Mouse (Mus musculus) heart, postnatal 25 days (tissue): Measurements from ENCODE around the gene Slc15a3. TPM values are rescaled to one million over a fixed set of nuclear protein-coding genes. Genes with fewer than 3 reads are reported as not detected.

Experiments
- DNase-seq: peaks from one replicate; pipeline ENCODE4 v3.0.0; 2022; ENCODE audit warnings: low spot score
- intact Hi-C: fragments of 180-260 bp; cut with DNase I; formaldehyde crosslinking; loops from one replicate; pipeline ENCODE4 v1.15.1; 2025
- total RNA-seq, 2 experiments: library from RNA; stranded (reverse); gene quantifications; 2 replicates each; pipeline ENCODE4 v1.2.3; 2021

Slc15a3 gene
- total RNA-seq, 2 experiments from 2014 or later, result 2.1 to 2.2 TPM

DNA sequence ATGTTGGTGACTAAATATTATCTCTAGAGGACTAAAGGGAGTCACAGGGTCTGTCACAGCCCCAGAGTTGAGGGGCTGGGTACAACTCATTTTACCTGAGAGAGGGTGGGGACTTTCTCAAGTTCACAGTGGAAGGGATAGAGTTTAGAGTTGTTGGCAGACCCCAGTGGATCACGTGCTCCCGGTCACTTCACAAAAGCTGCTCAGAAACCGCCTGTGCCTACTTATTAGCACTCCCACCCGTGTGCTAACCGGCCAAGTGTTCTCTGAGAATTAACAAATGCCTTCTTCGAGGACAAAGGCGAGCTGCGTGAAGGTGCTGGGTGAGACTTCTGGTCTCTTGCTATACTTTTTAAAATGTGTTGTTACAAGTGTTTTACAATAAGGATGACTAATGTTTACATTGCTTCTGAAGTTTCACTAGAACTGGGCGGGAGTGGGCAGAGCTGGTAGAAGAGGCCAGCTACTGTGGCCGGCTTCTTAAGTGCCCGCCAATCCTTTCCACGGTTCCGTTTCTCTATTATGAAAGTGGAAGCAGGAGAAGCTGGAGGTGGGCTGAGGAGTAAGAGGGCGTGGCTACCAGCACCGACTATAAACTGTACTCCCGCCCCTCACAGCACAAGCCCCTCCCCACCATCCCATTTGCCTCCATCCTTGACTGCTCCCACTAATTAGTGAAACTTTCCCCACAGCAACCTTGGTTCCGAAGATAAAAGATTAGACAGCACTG, 21.1 kb upstream of the Slc15a3 start:
- intact Hi-C loops, result no loop called here
- no peak for DNase-seq

DNA sequence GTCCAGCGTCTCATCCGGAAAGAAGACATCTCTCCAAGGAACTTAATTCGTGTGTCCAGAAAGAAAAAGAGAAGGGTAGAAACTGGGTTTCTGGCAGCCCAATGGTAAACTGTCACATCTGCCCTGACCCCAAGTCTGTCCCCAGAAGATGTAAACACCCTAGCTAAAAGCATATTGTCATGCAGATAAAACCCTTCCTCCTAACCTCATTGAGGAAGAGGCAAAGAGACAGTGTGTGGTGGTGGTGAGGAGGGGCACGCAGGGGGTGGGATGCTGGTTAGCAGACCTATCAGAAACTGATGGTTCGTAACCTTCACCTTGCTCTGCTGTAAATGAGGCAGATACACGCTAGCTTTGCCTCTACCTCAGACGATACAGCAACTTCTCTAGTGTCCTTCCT, 18.2 kb upstream of the Slc15a3 start:
- intact Hi-C loops, result no loop called here
- no peak for DNase-seq

DNA sequence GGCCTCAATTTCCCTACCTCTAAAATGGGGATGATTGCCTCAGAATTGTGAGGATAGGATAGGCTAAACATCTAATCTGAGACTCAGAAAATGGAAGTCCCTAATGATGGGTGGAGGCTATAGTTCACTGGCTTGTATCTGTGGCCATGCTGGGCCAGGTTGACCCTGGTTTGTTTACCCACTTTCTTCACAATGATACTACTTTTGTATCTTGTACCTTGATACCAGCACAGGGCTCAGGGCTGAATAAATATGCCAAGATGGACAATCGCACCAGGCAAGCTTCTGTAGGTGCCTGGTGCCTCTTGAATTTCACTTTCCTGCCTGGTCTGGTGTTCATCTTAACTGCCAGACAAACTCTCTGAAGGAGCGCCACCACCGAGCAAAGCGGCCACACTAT, 17.0 kb upstream of the Slc15a3 start:
- intact Hi-C loops, result no loop called here
- DNase-seq, result no peak

DNA sequence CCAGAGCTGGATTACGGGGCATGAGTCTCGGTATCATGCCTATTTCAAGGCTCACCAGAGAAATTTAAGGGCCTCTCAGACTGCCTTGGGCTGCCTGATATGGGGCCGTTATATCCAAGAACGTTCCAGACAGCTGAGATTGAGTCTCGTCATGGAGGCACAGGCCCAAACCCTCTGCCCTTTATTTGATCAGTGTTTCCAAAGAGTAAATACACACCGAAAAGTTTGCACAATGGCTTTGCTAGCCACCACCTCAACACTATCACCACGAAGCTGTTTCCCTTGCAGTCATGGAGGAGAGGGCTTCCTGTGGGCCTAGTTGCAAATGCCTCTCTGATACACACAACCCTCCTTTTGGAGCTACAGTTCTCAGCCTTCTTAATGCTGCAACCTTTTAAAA, 15.5 kb upstream of the Slc15a3 start:
- intact Hi-C loops, result no loop called here
- no peak for DNase-seq

DNA sequence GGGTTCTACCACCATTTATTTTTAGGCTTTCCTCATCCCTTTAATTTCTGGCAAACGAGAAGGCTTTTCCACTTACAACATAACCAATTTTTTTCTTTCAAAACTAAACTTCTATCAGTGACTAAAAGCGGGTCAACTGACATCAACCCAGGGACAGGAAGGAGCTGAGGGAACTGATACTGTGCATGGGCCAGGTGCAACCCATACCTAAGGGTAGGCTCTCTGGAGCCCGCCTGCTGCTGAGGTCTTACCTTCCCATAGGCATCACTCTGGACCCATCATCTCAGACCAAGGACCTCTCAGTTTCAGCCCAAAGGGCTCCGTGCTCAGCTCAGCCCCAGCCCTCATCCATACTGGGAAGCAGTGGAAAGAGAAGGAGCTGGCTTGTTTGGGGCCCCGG, 11.2 kb upstream of the Slc15a3 start:
- intact Hi-C loops, result no loop called here
- no peak for DNase-seq

- intact Hi-C loops, result no loop called here
- DNase-seq, result no peak
These were observed 9.9 kb upstream of the Slc15a3 start, which contains the start of gene Cd6 for GRCm38 (mm10) chr19:10829436-10830175. Gene Cd6 (minus strand): TSS chr19:10830058.

- peak; percentile 31 for DNase-seq
- intact Hi-C loops, result loop anchor here (1.0 kb wide), 1 partner anchor 117 kb away; no protein-coding TSS in a partner anchor
These were observed 8.1 kb upstream of the Slc15a3 start for GRCm38 (mm10) chr19:10831424-10831823.

DNA sequence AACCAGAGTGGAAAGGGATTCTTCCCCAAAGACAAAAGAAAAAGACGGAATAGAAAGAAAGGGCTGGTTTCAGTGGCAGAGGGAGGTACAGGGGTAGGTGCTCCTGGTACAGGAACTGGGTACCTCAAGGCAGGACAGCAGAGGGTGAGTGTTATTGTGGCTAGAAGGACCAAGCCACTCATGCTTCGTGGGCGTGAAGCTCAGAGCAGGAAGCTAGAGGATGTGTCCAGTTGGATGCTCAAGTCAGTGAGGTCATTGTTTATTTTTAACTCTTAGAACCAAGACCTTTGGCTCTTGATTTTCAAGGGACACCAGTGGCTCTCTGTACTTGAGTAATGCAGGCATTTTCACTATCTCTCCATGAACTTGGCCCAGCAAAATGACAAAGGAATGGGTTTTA, 7.5 kb upstream of the Slc15a3 start:
- DNase-seq, result no peak
- intact Hi-C loops, result no loop called here

DNA sequence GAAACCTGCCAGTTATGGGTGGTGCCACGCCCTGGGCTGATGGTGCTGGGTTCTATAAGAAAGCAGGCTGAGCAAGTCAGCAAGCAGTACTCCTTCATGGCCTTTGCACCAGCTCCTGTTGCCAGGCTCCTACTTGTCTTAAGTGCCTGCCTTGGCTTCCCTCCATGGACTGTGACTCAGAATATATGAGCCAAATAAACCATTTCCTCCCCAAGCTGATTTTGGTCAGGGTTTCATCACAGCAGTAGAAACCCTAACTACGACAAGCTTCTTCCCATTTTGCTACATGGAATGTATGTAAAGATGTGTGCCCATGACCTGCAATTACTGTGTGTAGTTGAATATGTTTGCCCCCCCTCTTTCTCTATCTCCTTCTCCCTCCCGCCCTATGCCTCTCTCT, 5.9 kb upstream of the Slc15a3 start:
- intact Hi-C loops, result no loop called here
- no peak for DNase-seq

- no peak for DNase-seq
- intact Hi-C loops, result loop anchor here (5.0 kb wide), 1 partner anchor 127 kb away; no protein-coding TSS in a partner anchor
These were observed 3.9 kb upstream of the Slc15a3 start for GRCm38 (mm10) chr19:10835671-10836070.

DNA sequence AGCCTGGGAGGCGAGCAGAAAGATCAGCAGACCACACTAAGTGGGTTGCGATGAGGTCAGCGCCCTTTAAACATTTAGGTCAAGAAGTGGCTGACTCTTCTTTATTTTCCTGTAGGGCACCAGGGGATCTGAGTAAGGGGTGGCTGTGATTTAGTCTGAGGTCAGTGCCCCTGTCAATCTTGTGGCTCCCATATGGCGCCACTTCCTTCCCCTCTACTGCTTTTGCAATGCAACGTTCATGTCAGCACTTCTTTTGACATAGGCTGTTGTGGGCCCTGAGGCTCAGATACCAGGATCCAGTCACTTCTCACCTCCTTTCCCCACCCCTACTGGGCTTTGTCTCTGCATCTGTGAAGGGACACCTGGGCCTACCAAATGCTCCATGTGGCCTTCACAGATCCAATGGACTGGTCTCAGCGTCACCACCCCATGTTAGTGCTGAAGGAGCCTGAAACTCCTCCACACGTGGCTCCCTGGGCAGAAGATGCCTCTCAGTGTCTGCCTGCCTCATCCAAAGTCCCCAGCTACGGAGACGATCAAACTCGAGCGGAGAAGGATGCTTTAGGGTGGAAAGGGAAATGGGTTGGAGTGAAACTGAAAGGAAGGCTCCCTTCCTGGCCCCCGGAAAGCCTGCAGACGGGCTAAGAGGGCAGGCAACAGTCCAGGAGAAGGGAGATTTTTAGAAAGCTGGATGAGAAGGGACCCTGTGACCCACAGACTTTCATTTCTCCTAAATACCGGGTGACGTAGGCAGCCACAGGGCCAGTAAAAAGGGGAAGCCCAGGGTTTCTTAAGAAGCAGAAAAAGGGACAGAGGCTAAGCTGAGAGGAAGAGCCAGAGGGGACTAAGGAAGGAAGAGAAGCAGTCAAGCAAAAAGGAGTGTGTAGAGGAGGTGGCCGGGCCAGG, 2.4 kb downstream of the Slc15a3 start:
- intact Hi-C loops, result no loop called here

DNA sequence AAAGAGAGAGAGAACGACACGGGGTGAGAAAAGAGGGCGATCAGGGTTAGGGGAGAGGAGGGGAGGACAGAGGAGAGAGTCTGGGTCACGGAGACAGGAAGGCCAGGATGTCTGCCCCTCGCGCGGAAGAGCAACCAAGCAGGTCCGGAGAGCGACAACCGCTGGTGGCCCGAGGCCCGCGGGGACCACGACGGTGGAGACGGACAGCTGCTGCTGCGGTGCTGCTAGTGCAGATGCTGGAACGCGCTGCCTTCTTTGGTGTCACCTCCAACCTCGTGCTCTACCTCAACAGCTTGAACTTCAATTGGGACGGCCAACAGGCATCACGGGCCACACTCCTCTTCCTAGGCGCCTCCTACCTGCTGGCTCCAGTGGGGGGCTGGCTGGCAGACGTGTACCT, 3.4 kb downstream of the Slc15a3 start:
- DNase-seq, result no peak
- intact Hi-C loops, result no loop called here

More for the DNA sequence above, 2.4 kb downstream of the Slc15a3 start:
- peak; percentile 29 for DNase-seq

DNA sequence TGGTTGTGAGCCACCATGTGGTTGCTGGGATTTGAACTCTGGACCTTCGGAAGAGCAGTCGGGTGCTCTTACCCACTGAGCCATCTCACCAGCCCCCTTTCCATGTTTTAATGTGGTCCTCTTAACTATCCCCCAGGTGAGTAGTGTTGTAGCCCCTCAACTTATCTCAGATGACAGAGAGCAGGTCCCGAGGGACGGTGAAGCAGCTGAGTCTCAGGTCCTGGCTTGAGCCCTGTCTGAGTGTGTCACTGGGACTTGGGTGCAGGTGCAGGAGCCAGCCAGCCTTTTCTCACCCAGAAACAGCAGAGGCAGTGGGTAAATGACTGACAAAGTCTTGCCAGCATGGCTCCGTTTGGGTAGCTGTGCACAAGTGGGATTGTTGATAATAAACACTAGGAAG, 4.7 kb downstream of the Slc15a3 start:
- intact Hi-C loops, result no loop called here
- DNase-seq, result no peak

DNA sequence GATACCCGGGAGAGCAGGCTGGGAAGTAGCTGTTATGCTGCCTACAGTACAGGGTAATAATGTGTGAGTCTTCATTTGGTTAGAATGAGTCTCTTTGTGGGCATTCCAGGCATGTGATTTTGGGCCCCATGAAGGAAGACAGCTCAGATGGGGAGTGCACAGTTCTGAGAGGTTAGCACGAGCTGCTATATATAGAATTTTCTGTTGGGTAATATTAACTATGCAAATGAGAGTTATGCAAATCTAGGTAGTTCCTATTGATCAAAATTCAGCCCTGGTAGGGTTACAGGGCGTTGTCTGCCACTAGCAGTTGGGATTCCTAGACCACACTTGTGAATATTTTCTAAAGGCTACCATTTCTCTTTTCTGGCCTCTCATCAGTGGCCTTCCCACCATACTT, 5.9 kb downstream of the Slc15a3 start:
- intact Hi-C loops, result no loop called here
- DNase-seq, result no peak

DNA sequence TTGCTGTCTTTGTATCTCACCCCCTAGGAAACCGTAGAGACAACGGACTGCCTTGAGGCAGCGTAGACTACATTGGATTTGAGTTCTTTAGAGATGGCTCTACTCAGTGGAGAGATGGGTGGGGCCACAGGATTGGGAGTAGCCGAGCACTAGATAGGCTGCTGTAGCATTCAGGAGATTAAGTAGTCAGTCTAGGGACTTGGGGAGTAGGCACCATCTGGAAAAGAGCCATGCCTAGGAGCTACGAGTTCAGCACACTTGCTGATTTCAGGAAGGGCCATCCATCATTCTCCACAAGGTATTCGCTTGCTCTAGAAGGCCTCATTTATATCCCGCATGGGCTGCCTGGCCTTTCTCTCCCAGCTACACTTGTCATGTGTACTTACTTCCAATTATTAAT, 6.6 kb downstream of the Slc15a3 start:
- intact Hi-C loops, result no loop called here
- no peak for DNase-seq

GRCm38 (mm10) chr19:10847311-10848087, 8.0 kb downstream of the Slc15a3 start:
- DNase-seq, result no peak
- intact Hi-C loops, result no loop called here

- no peak for DNase-seq
- intact Hi-C loops, result no loop called here
These were observed 15.9 kb downstream of the Slc15a3 start for GRCm38 (mm10) chr19:10855422-10855821.

DNA sequence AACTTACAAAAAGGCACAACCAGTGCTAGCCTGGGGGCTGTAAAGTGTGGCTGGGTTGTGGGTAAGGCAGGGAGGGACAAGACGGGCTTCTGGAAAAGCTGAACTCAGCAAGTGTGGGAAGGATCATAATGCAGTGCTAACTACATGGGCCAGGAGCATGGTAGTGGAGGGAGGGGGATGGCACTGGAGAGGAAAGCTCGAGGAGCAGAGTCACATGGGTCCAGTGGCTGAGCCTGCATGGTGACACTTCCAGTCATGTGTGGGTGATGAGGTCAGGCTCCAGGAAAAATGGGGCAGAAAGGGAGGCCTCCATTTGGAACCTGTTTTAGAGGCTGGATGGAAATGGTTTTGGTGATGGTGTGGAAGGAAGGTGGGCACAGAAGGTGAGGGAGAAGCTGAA, 17.0 kb downstream of the Slc15a3 start:
- intact Hi-C loops, result no loop called here
- DNase-seq, result no peak

GRCm38 (mm10) chr19:10860072-10860497, 20.6 kb downstream of the Slc15a3 start:
- DNase-seq, result no peak
- intact Hi-C loops, result no loop called here

DNA sequence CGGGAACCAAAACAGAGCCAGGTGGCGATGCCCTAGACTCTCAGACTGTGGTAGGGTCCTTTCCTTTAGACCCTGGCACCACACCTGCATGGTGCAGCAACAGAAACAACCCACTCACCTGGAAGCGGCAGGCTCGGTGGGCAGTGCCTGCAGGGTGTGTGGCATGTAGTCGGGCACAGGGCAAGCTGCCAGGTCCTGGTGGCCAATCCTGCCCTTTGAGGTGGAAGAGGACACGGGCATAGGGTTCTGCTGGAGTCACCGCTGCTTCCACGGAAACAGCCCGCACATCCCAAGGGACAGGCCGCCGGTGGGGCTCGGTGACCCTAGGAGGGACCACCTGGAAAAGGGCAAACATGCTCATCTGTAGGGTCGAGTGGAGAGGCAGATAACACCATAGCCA, 26.8 kb downstream of the Slc15a3 start:
- intact Hi-C loops, result no loop called here
- DNase-seq, result no peak
